In genomic region chr4:110020255-110020654, GRCm38 (mm10) we compare ENCODE assay signal across 8 mouse cellular contexts. TPM values are rescaled to one million over a fixed set of nuclear protein-coding genes. Genes with fewer than 3 reads are reported as not detected.
DNase-seq lines count a peak whose midpoint lies in the region; ATAC-seq lines count a peak whose summit lies in the region.

No protein-coding gene starts in this region.

- peaks cover 29% of the 10 kb centered on the region for H3K27me3 ChIP-seq in embryonic facial prominence, embryonic 13.5 days
- H3K27me3 ChIP-seq in heart, embryonic 12.5 days (replicated peaks), result peaks cover 34% of the 10 kb centered on the region
- peaks cover 10% of the 10 kb centered on the region; the same call in 1 of the 2 replicates for H3K27me3 ChIP-seq in kidney, embryonic 16.5 days (ENCODE audit: insufficient read depth, low read length)
- H3K27me3 ChIP-seq in limb, embryonic 15.5 days, result peaks cover 20% of the 10 kb centered on the region; the same call in 1 of the 2 replicates
- H3K27me3 ChIP-seq in stomach, embryonic 15.5 days (replicated peaks), result no peaks in the 10 kb centered on the region

- H3K9ac ChIP-seq in embryonic facial prominence, embryonic 13.5 days, result no peak overlapping the region
- no peak overlapping the region for H3K9ac ChIP-seq in heart, embryonic 12.5 days
- H3K9ac ChIP-seq in kidney, embryonic 16.5 days (replicated peaks; ENCODE audit: low read length), result no peak overlapping the region
- no peak overlapping the region for H3K9ac ChIP-seq in limb, embryonic 15.5 days
- H3K9ac ChIP-seq in stomach, embryonic 15.5 days, result no peak overlapping the region

- peak overlapping the region; percentile 16; the same call in 1 of the 2 replicates for H3K4me3 ChIP-seq in embryonic facial prominence, embryonic 13.5 days
- H3K4me3 ChIP-seq in heart, embryonic 12.5 days, result no peak overlapping the region
- no peak overlapping the region for H3K4me3 ChIP-seq in kidney, embryonic 16.5 days (ENCODE audit: low read length)
- no peak overlapping the region for H3K4me3 ChIP-seq in limb, embryonic 15.5 days
- H3K4me3 ChIP-seq in stomach, embryonic 15.5 days (replicated peaks), result no peak overlapping the region

- H3K4me1 ChIP-seq in embryonic facial prominence, embryonic 13.5 days, result peaks cover 6% of the 10 kb centered on the region; the same call in 1 of the 2 replicates
- no peaks in the 10 kb centered on the region; the same call in 1 of the 2 replicates for H3K4me1 ChIP-seq in heart, embryonic 12.5 days (replicated peaks)
- H3K4me1 ChIP-seq in kidney, embryonic 16.5 days (ENCODE audit: insufficient read depth, low read length), result no peaks in the 10 kb centered on the region
- 0 out of 2 replicates have a peak, but pooled peaks cover 6% of the 10 kb centered on the region for H3K4me1 ChIP-seq in limb, embryonic 15.5 days
- H3K4me1 ChIP-seq in stomach, embryonic 15.5 days, result no peaks in the 10 kb centered on the region

- H3K4me2 ChIP-seq in embryonic facial prominence, embryonic 13.5 days, result peak overlapping the region; percentile 47
- peak overlapping the region; percentile 48 for H3K4me2 ChIP-seq in heart, embryonic 12.5 days
- peak overlapping the region; percentile 41; the same call in 1 of the 2 replicates for H3K4me2 ChIP-seq in kidney, embryonic 16.5 days (replicated peaks; ENCODE audit: low read depth, low read length)
- peak overlapping the region; percentile 32; the same call in 1 of the 2 replicates for H3K4me2 ChIP-seq in limb, embryonic 15.5 days
- peak overlapping the region; percentile 29 for H3K4me2 ChIP-seq in stomach, embryonic 15.5 days

- H3K36me3 ChIP-seq in embryonic facial prominence, embryonic 13.5 days, result no peaks in the 10 kb centered on the region
- no peaks in the 10 kb centered on the region for H3K36me3 ChIP-seq in heart, embryonic 12.5 days
- H3K36me3 ChIP-seq in kidney, embryonic 16.5 days (ENCODE audit: insufficient read depth, low read length), result no peaks in the 10 kb centered on the region
- H3K36me3 ChIP-seq in limb, embryonic 15.5 days, result no peaks in the 10 kb centered on the region
- no peaks in the 10 kb centered on the region for H3K36me3 ChIP-seq in stomach, embryonic 15.5 days

- no peaks in the 10 kb centered on the region for H3K9me3 ChIP-seq in embryonic facial prominence, embryonic 13.5 days
- H3K9me3 ChIP-seq in heart, embryonic 12.5 days (replicated peaks), result no peaks in the 10 kb centered on the region
- no peaks in the 10 kb centered on the region for H3K9me3 ChIP-seq in kidney, embryonic 16.5 days (ENCODE audit: low read length)
- H3K9me3 ChIP-seq in limb, embryonic 15.5 days, result no peaks in the 10 kb centered on the region
- no peaks in the 10 kb centered on the region for H3K9me3 ChIP-seq in stomach, embryonic 15.5 days

- no peak for ATAC-seq in embryonic facial prominence, embryonic 13.5 days (ENCODE audit: insufficient number of reproducible peaks, insufficient read depth, low FRiP score, low TSS enrichment, low read depth)
- peak; percentile 16; the same call in 1 of the 2 replicates for ATAC-seq in heart, embryonic 12.5 days (ENCODE audit: insufficient number of reproducible peaks, low FRiP score)
- ATAC-seq in kidney, embryonic 16.5 days (ENCODE audit: low FRiP score, low TSS enrichment), result peak; percentile 58; the same call in 1 of the 2 replicates
- no peak for ATAC-seq in limb, embryonic 15.5 days (ENCODE audit: insufficient number of reproducible peaks, low FRiP score, low TSS enrichment, low read depth)
- no peak for ATAC-seq in stomach, embryonic 15.5 days (ENCODE audit: insufficient read depth, low FRiP score, low read depth)

- 14% methylated on average over 12 of the region's 12 CpGs for WGBS in embryonic facial prominence, embryonic 13.5 days
- 10% methylated on average over 12 of the region's 12 CpGs for WGBS in heart, embryonic 12.5 days
- 9% methylated on average over 12 of the region's 12 CpGs for whole genome bisulfite sequencing in kidney, embryonic 16.5 days
- 11% methylated on average over 12 of the region's 12 CpGs for WGBS in limb, embryonic 15.5 days
- WGBS in stomach, embryonic 15.5 days, result 9% methylated on average over 12 of the region's 12 CpGs

- no peak overlapping the region for H3K27ac ChIP-seq in embryonic facial prominence, embryonic 13.5 days
- H3K27ac ChIP-seq in heart, embryonic 12.5 days (ENCODE audit: poor library complexity, severe bottlenecking), result no peak overlapping the region
- H3K27ac ChIP-seq in kidney, embryonic 16.5 days (ENCODE audit: low read length), result no peak overlapping the region
- H3K27ac ChIP-seq in limb, embryonic 15.5 days, result no peak overlapping the region
- no peak overlapping the region for H3K27ac ChIP-seq in stomach, embryonic 15.5 days

- DNase-seq in A20 (ENCODE audit: low read depth, low spot score), result peak; percentile 89
- DNase-seq in adrenal gland, postnatal 36 days, result peak; percentile 84 to 86
- DNase-seq in natural killer cell, adult 2 months (ENCODE audit: low spot score in 2 of 2), result peak; percentile 19 to 43

RNA-seq across cellular contexts. Expression of gene Dmrta2, which starts 42.4 kb away (rescaled TPM):
- under 1 TPM in 1 of 2 experiments, not detected in 1; 0.13 TPM for total RNA-seq in adrenal gland, postnatal 36 days (2021)
- 0.56 and 1.5 TPM in 2 replicates for polyA plus RNA-seq in embryonic facial prominence, embryonic 13.5 days (2015; fragmentation: Nextera tagmentation; extraction: Ambion mirVana)
- 0.13 TPM in 1 of 2 replicates, not detected in the other for polyA plus RNA-seq in heart, embryonic 12.5 days (2016; fragmentation: Nextera tagmentation; extraction: Ambion mirVana)
- 0.05 and 0.25 TPM in 2 replicates for polyA plus RNA-seq in kidney, embryonic 16.5 days (2015; fragmentation: Nextera tagmentation; extraction: Ambion mirVana)
- 0.09 and 0.17 TPM in 2 replicates for polyA plus RNA-seq in limb, embryonic 15.5 days (2015; fragmentation: Nextera tagmentation; extraction: Ambion mirVana)
- 0.09 TPM in 1 of 2 replicates, not detected in the other for polyA plus RNA-seq in stomach, embryonic 15.5 days (2015; fragmentation: Nextera tagmentation; extraction: Ambion mirVana)

Comparison
In these comparisons a context has a peak if more than half of its experiments do, and no peak if none do; other contexts are left out.
1. DNase-seq: peak in every context shown above with its lines; median percentile 89 in A20; 85 in adrenal gland, postnatal 36 days; 31 in natural killer cell, adult 2 months.
2. ATAC-seq: peak in heart, embryonic 12.5 days (single experiment) and kidney, embryonic 16.5 days (single experiment); none in embryonic facial prominence, embryonic 13.5 days (single experiment), limb, embryonic 15.5 days (single experiment) and stomach, embryonic 15.5 days (single experiment).
3. Peak in every context shown above with its lines, with median percentiles within 50 percentile points of each other: H3K4me2 ChIP-seq.